Mouse (Mus musculus): ENCODE measurements around the gene Dnaic1.

- no peak for TF ChIP-seq ZC3H11A (IDR thresholded peaks at IDR 0.05; ENCODE audit: borderline replicate concordance, low read depth, low read length)
- TF ChIP-seq CHD2 (IDR thresholded peaks at IDR 0.05; ENCODE audit: low read depth, low read length), result no peak
- no peak for TF ChIP-seq ZNF384 (IDR thresholded peaks at IDR 0.05; ENCODE audit: low read depth, low read length)
- no peak for TF ChIP-seq MAFK (IDR thresholded peaks at IDR 0.05; ENCODE audit: insufficient read depth, low read depth, low read length)
Observed at GRCm38 (mm10) chr4:41635224-41635623, 65.6 kb downstream of the Dnaic1 start.
